Mouse (Mus musculus) hindbrain, postnatal 0 days (tissue): ENCODE data around the gene Atg2b. TPM values are rescaled to one million over a fixed set of nuclear protein-coding genes. Genes with fewer than 3 reads are reported as not detected.

Experiments
- ATAC-seq: fragments of 200-750 bp; cut with Nextera tagmentation; 2 replicates; pipeline ENCODE4 v1.8.0; 2017; ENCODE audit warnings: mild to moderate bottlenecking, moderate TSS enrichment, moderate library complexity
- DNase-seq: peaks from one replicate; pipeline ENCODE4 v3.0.0-alpha.2; 2015; ENCODE audit warnings: low spot score
- H3K27ac ChIP-seq: fragments of 300-500 bp; sonication (generic); 2 replicates; pipeline ENCODE4 v1.5.1; 2014; ENCODE audit warnings: mild to moderate bottlenecking
- H3K27me3 ChIP-seq: fragments of 300-500 bp; sonication (generic); 2 replicates; pipeline ENCODE4 v1.6.1; 2014; ENCODE audit warnings: low read length, mixed read lengths; ENCODE audit not compliant: insufficient read depth
- H3K36me3 ChIP-seq: fragments of 300-500 bp; sonication (generic); 2 replicates; pipeline ENCODE4 v1.6.1; 2014; ENCODE audit warnings: low read length, mixed read lengths; ENCODE audit not compliant: insufficient read depth
- H3K4me1 ChIP-seq: fragments of 300-500 bp; sonication (generic); 2 replicates; pipeline ENCODE4 v1.6.1; 2014; ENCODE audit warnings: antibody characterized with exemption, low read length, mixed read lengths; ENCODE audit not compliant: insufficient read depth
- H3K4me2 ChIP-seq: fragments of 300-500 bp; sonication (generic); 2 replicates; pipeline ENCODE4 v1.6.1; 2014; ENCODE audit warnings: low read depth, mild to moderate bottlenecking, low read length, moderate library complexity, mixed read lengths
- H3K4me3 ChIP-seq: fragments of 300-500 bp; sonication (generic); 2 replicates; pipeline ENCODE4 v1.5.1; 2014; ENCODE audit warnings: low read length
- H3K9ac ChIP-seq: fragments of 300-500 bp; sonication (generic); replicated peaks from 2 replicates; pipeline ENCODE4 v1.6.1; 2014; ENCODE audit warnings: mild to moderate bottlenecking, low read length, moderate library complexity, mixed read lengths
- H3K9me3 ChIP-seq: fragments of 300-500 bp; sonication (generic); 2 replicates; pipeline ENCODE4 v1.6.1; 2016; ENCODE audit warnings: low read length, mixed read lengths
- CTCF ChIP-seq: IDR thresholded peaks from 2 replicates; pipeline ENCODE4 v1.5.1; 2016; ENCODE audit warnings: antibody characterized with exemption, control low read depth, low read depth
- WGBS: fragments of 180-500 bp; shearing (Covaris S2); extraction: QIAGEN DNeasy Blood & Tissue Kit; methylation state at CpG from one replicate; pipeline ENCODE4 v1.1.7; 2014; 5-methylcytosine and 5-hydroxymethylcytosine counted together
- polyA plus RNA-seq: library from polyadenylated mRNA; unstranded; fragments of >200 nt; fragmentation: Nextera tagmentation; extraction: Ambion mirVana; gene quantifications from 2 replicates; pipeline ENCODE4 v1.2.1, GENCODE M21; 2015
- total RNA-seq: library from RNA; depleted of rRNA; stranded (reverse); fragments of >200 nt; gene quantifications from 2 replicates; pipeline ENCODE4 v1.2.3, GENCODE M21; 2014

Atg2b gene
- total and polyA plus RNA-seq, 2 experiments from 2014 or later, result 9.0 to 40.9 TPM

DNA sequence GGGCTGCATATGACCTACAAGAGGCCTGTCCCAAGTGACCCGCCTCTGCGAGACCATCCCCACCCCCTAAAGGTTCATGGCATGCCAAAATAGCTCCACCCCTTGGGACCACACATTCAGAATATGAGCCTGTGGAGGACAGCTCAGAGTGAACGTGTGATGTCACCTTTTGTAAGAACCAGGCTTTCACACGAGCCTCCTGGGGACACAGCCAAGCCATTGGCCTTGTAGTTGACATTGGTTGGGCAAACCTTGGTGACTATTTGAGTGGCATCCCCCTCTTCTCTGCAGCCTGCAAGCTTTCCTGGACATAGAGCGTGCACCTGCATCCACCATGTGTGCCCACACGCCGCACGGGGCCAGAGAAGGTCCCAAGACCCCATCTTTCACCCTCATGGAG is 97.5 kb downstream of the Atg2b start:
- no peak for DNase-seq
- H3K27ac ChIP-seq, result no peak overlapping the region
- no peaks in the 10 kb centered on the region for H3K36me3 ChIP-seq
- 86% methylated on average over 8 of the region's 8 CpGs for WGBS
- peak; percentile 11; the same call in 1 of the 2 replicates for ATAC-seq
- no peaks in the 10 kb centered on the region for H3K4me1 ChIP-seq
- H3K4me2 ChIP-seq, result no peak overlapping the region
- TF ChIP-seq CTCF, result no peak
- no peaks in the 10 kb centered on the region for H3K27me3 ChIP-seq
- H3K9ac ChIP-seq, result no peak overlapping the region
- no peak overlapping the region for H3K4me3 ChIP-seq
- no peaks in the 10 kb centered on the region for H3K9me3 ChIP-seq

DNA sequence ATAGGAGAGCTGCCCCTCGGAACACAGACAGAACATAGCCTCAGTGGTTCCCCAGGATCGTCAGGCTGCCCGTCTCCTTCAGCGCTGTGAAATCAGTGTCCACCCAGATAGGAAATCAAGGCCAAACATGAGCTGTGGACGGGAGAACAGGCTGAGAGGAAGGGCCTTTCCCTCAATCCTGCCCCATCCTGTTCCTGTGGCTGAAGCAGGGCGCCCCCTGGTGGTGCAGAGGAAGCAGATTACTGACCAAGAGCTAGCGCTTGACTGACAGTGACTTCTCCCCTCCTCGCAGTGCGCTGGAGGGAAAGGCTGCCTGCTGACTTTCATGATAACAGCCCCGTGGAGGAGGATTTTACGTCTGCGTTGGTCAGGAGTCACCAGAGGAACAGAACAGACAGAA is 100.2 kb downstream of the Atg2b start:
- H3K4me1 ChIP-seq, result no peaks in the 10 kb centered on the region
- H3K4me2 ChIP-seq, result no peak overlapping the region
- peak; percentile 63; the same call in 1 of the 2 replicates for ATAC-seq

DNA sequence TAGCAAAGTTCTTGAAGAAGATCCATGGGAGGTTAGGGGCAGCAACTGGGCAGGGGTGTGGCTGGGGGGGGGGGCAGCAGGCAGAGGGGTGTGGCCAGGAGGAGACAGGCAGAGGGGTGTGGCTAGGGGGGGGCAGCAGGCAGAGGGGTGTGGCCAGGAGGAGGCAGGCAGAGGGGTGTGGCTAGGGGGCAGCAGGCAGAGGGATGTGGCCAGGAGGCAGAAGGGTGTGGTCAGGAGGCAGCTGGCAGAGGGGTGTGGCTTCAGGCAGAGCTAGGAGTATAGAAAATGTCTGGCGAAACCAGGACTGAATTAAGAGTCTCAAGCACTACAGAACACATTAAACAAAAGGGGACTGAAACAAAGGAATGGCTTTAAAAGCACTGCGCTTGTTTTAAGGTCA is 101.5 kb downstream of the Atg2b start:
- whole genome bisulfite sequencing, result 21% methylated on average over 2 of the region's 2 CpGs

More for the DNA sequence above, 100.2 kb downstream of the Atg2b start:
- no peak overlapping the region for H3K4me3 ChIP-seq
- H3K9me3 ChIP-seq, result no peaks in the 10 kb centered on the region
- 18% methylated on average over 12 of the region's 12 CpGs for WGBS
- DNase-seq, result peak; percentile 82
- H3K9ac ChIP-seq, result no peak overlapping the region
- TF ChIP-seq CTCF, result peak; percentile 97
- H3K36me3 ChIP-seq, result no peaks in the 10 kb centered on the region
- no peak overlapping the region for H3K27ac ChIP-seq
- no peaks in the 10 kb centered on the region for H3K27me3 ChIP-seq

DNA sequence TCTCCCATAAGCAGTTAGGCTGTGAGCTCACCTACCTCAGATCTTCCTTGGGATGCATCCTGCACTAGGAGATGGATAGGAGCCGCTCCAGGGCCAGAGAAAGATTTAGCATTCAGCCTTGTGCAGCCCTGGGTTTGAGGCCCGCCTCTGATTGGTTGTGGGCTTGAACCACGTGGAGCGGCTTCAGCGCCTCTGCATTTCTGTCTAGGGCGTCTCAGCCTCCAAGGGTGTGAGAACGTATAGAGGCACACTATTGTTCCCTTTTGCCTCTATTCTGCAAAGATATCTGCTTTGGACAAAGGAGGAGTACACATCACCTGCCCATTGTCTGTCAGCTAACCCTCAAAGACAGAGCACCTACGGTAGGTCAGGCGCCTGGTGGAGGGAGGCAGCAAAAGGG is 102.5 kb downstream of the Atg2b start:
- no peaks in the 10 kb centered on the region for H3K4me1 ChIP-seq
- H3K4me3 ChIP-seq, result no peak overlapping the region
- no peak for TF ChIP-seq CTCF
- no peaks in the 10 kb centered on the region for H3K27me3 ChIP-seq
- H3K9me3 ChIP-seq, result no peaks in the 10 kb centered on the region
- no peak overlapping the region for H3K27ac ChIP-seq
- H3K4me2 ChIP-seq, result no peak overlapping the region
- no peak overlapping the region for H3K9ac ChIP-seq
- H3K36me3 ChIP-seq, result no peaks in the 10 kb centered on the region
- ATAC-seq (no peak), DNase-seq (no peak)
- 63% methylated on average over 9 of the region's 9 CpGs for WGBS

More for the DNA sequence above, 101.5 kb downstream of the Atg2b start:
- Histone ChIP-seq H3K27ac (no peak overlapping the region), H3K9me3 (no peaks in the 10 kb centered on the region), H3K36me3 (no peaks in the 10 kb centered on the region), H3K27me3 (no peaks in the 10 kb centered on the region), H3K4me3 (no peak overlapping the region), H3K4me2 (no peak overlapping the region), H3K9ac (no peak overlapping the region), H3K4me1 (no peaks in the 10 kb centered on the region)
- DNase-seq, result no peak
- no peak for TF ChIP-seq CTCF
- no peak for ATAC-seq

DNA sequence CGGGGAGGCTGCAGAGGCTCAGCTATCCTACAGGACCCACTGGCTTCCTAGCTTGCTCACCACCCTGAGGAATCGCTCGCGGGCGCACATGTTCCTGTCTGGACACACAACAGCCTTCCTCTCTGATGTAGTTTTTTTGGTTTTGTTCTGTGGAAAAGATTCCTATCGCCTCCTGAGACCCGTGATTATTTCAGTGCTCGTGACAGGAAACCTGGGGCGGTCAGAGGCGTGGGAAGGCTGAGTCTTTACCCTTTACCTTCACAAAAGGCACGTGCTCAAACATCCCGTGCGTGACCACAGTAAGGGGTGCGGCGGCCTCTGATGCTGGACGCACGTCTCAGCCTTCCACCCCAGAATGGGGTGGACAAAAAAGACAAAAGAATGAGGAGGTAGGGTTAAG is 104.5 kb downstream of the Atg2b start:
- ATAC-seq (no peak), DNase-seq (no peak)
- no peak overlapping the region for H3K27ac ChIP-seq
- H3K4me2 ChIP-seq, result no peak overlapping the region
- no peaks in the 10 kb centered on the region for H3K9me3 ChIP-seq
- WGBS, result 77% methylated on average over 17 of the region's 17 CpGs
- no peaks in the 10 kb centered on the region for H3K36me3 ChIP-seq
- no peak overlapping the region for H3K9ac ChIP-seq
- TF ChIP-seq CTCF, result no peak
- no peaks in the 10 kb centered on the region for H3K4me1 ChIP-seq
- H3K27me3 ChIP-seq, result no peaks in the 10 kb centered on the region
- no peak overlapping the region for H3K4me3 ChIP-seq

DNA sequence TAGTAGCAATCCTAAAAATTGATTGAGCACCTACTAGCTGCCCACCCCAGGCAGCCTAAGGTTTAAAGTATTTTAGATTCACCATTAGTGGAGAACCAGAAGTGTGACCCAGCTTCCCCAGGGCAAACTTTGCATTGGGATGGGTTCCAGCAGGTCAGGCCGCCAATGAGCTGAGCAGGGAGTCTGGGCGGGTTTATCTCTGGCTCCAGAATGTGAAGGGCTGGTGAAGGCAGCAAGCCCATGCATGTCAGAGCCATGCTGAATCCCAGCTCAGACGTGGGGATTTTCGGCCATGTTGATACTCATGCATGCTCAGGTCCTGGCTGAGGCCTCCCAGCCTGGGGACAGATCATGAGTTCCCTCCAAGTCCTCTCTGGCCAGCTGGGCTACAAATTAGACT is 110.7 kb downstream of the Atg2b start:
- H3K4me2 ChIP-seq, result no peak overlapping the region
- H3K36me3 ChIP-seq, result no peaks in the 10 kb centered on the region
- no peak overlapping the region for H3K27ac ChIP-seq
- no peaks in the 10 kb centered on the region for H3K27me3 ChIP-seq
- ATAC-seq (no peak), DNase-seq (no peak)
- peaks cover 7% of the 10 kb centered on the region; the same call in 1 of the 2 replicates for H3K4me1 ChIP-seq
- H3K9me3 ChIP-seq, result no peaks in the 10 kb centered on the region
- TF ChIP-seq CTCF, result no peak
- no peak overlapping the region for H3K4me3 ChIP-seq
- WGBS, result 82% methylated on average over 4 of the region's 4 CpGs
- H3K9ac ChIP-seq, result no peak overlapping the region

DNA sequence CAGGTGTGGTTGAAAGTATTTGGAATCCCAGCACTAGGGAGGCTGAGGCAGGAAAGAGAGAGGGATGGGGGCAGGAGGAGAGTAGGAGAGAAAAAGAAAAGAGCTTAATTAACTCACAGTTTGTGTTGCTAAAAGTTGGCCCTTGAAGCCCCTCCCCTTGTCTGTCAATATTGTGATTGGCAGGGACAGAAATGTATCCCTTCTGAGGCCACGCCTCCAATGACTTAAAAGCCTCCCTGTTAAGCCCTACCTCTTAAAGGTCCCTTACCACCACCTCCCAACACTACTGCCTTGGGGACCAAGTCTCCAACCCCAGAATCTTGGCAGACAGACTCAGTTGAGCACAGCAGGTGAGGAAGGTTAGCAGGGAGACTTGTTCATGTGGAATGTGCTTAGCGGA is 112.4 kb downstream of the Atg2b start:
- H3K36me3 ChIP-seq, result no peaks in the 10 kb centered on the region
- H3K9me3 ChIP-seq, result no peaks in the 10 kb centered on the region
- no peak overlapping the region for H3K27ac ChIP-seq
- no peak for TF ChIP-seq CTCF
- no peak overlapping the region for H3K4me3 ChIP-seq
- no peaks in the 10 kb centered on the region for H3K27me3 ChIP-seq
- DNase-seq (no peak), ATAC-seq (no peak)
- no peak overlapping the region for H3K4me2 ChIP-seq
- no peak overlapping the region for H3K9ac ChIP-seq
- 67% methylated on average over 2 of the region's 2 CpGs for WGBS
- peaks cover 7% of the 10 kb centered on the region; the same call in 1 of the 2 replicates for H3K4me1 ChIP-seq
